Mouse (Mus musculus) megakaryocyte, embryonic 14.5 days (primary cell): ENCODE results near the gene Kpna7.

Experiments
- FLI1 ChIP-seq: IDR thresholded peaks from 2 replicates; pipeline ENCODE4 v1.6.1; 2012; ENCODE audit warnings: low read length, inconsistent platforms, mixed read lengths
- GATA1 ChIP-seq: IDR thresholded peaks from 3 replicates; pipeline ENCODE4 v1.6.1; 2012; ENCODE audit warnings: mixed read lengths, low read length, inconsistent platforms, borderline replicate concordance

DNA sequence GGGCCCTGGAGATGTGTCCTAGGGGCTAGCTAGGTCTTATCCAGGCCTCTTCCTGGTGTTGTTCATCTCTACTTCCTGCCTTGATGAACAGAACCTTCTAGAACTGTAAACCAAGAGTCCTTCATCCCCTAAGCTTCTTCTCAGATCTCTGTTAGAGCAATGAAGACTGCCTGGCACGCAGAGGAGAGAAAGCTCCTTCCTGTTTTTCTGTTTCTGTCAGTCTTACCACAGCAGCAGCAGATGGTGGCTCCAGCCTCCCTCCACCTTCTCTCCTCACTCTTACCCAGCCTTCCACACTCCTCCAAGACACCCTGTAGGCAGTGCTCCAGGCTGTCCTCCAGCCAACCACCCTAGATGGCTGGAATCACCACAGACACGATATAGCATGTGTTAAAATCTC lies 146.5 kb downstream of the Kpna7 start:
- TF ChIP-seq GATA1, result no peak
- TF ChIP-seq FLI1, result no peak
